Mouse (Mus musculus) intestine, postnatal 0 days (tissue): ENCODE measurements around the gene Kif21a. TPM values are rescaled to one million over a fixed set of nuclear protein-coding genes. Genes with fewer than 3 reads are reported as not detected.

ENCODE experiments used
- ATAC-seq: fragments of 200-750 bp; cut with Nextera tagmentation; 2 replicates; pipeline ENCODE4 v1.8.0; 2017; ENCODE audit warnings: mild to moderate bottlenecking, moderate TSS enrichment, moderate library complexity
- H3K27ac ChIP-seq: fragments of 300-500 bp; sonication (generic); 2 replicates; pipeline ENCODE4 v1.5.1; 2014; ENCODE audit warnings: mild to moderate bottlenecking, low read depth, low read length, moderate library complexity
- H3K27me3 ChIP-seq: fragments of 300-500 bp; sonication (generic); replicated peaks from 2 replicates; pipeline ENCODE4 v1.6.1; 2014; ENCODE audit warnings: low read length, mixed read lengths; ENCODE audit not compliant: control insufficient read depth, insufficient read depth
- H3K36me3 ChIP-seq: fragments of 300-500 bp; sonication (generic); 2 replicates; pipeline ENCODE4 v1.6.1; 2014; ENCODE audit warnings: mild to moderate bottlenecking, moderate library complexity; ENCODE audit not compliant: control insufficient read depth, insufficient read depth
- H3K4me1 ChIP-seq: fragments of 300-500 bp; sonication (generic); replicated peaks from 2 replicates; pipeline ENCODE4 v1.6.1; 2014; ENCODE audit warnings: antibody characterized with exemption, low read length, mixed read lengths; ENCODE audit not compliant: control insufficient read depth, insufficient read depth
- H3K4me2 ChIP-seq: fragments of 300-500 bp; sonication (generic); replicated peaks from 2 replicates; pipeline ENCODE4 v1.6.1; 2014; ENCODE audit warnings: low read depth, mild to moderate bottlenecking, moderate library complexity
- H3K4me3 ChIP-seq: fragments of 300-500 bp; sonication (generic); 2 replicates; pipeline ENCODE4 v1.5.1; 2014; ENCODE audit warnings: low read depth, low read length
- H3K9ac ChIP-seq: fragments of 300-500 bp; sonication (generic); 2 replicates; pipeline ENCODE4 v1.6.1; 2014; ENCODE audit warnings: mild to moderate bottlenecking, low read depth, low read length
- H3K9me3 ChIP-seq: fragments of 300-500 bp; sonication (generic); 2 replicates; pipeline ENCODE4 v1.6.1; 2016; ENCODE audit warnings: mixed run types; ENCODE audit not compliant: control insufficient read depth
- CTCF ChIP-seq: sonication (generic); IDR thresholded peaks from 2 replicates; pipeline ENCODE4 v1.5.1; 2016; ENCODE audit warnings: low read depth, mild to moderate bottlenecking, control low read depth, antibody characterized with exemption, moderate library complexity
- WGBS: fragments of 180-500 bp; shearing (Covaris S2); extraction: QIAGEN DNeasy Blood & Tissue Kit; methylation state at CpG from one replicate; pipeline ENCODE4 v1.1.7; 2014; 5-methylcytosine and 5-hydroxymethylcytosine counted together
- polyA plus RNA-seq: library from polyadenylated mRNA; unstranded; fragments of >200 nt; fragmentation: Nextera tagmentation; extraction: Ambion mirVana; gene quantifications from 2 replicates; pipeline ENCODE4 v1.2.1, GENCODE M21; 2015

The Kif21a gene
- polyA plus RNA-seq, 1 experiment from 2014 or later, result 13.3 TPM

DNA sequence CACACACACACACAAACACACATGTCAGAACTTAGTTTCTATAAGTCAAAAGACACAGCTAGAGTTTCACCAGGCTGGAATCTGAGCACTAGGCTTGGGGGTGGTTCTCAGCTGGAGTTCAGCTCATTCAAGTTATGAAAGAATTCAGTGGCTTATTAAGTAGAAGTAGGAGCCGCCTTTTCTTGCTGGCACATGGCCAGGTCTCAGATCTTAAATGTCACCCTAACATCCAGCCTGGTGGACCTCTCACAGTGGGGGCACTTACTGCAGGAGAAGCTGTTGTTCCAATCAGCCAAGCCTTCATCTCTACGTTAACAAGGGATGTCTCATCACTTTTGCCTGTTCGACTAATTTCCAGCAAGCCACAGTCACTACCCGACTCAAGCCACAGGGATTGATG lies 39.5 kb downstream of the Kif21a start:
- ATAC-seq, result no peak
- no peak overlapping the region for H3K27ac ChIP-seq
- H3K4me1 ChIP-seq, result no peaks in the 10 kb centered on the region
- no peak overlapping the region for H3K4me2 ChIP-seq
- 59% methylated on average over 4 of the region's 4 CpGs for WGBS
- H3K27me3 ChIP-seq, result no peaks in the 10 kb centered on the region
- H3K4me3 ChIP-seq, result no peak overlapping the region
- no peak overlapping the region for H3K9ac ChIP-seq
- TF ChIP-seq CTCF, result no peak
- no peaks in the 10 kb centered on the region for H3K9me3 ChIP-seq
- no peaks in the 10 kb centered on the region for H3K36me3 ChIP-seq

DNA sequence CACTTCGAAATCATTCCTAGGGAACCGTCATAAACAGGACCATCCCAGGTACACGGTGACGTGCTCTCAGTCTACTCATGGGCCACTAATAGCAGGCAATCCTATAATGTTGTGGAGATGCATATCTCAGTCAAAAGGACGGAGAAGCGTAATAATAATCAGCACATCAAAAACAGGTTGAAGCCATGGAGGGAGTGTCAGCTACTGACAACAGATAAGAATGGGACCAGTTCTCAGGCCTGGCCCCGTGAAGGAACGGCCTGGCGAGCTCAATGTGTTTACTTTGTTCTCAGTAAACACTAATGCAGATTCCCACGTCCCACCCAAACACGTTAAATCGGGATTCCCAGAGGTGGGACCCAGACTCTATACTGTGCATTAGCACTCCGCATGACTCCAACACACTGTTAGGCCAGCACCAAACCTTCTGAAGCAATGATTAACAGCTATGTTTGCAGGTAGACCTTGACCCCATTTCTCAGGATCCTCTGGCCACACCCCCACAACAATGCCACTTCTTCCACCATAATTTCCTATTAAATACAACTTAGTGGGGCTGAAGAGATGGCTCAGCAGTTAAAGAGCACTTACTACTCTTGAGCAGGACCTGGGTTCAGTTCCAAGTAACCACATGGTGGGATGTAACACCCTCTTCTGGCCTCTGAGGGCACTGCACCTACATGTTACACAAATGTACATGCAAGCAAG lies 42.5 kb downstream of the Kif21a start:
- peak overlapping the region; percentile 50 for H3K4me2 ChIP-seq
- 41% methylated on average over 13 of the region's 13 CpGs for WGBS
- peak; percentile 96 for ATAC-seq

GRCm38 (mm10) chr15:91004726-91005125 lies 45.0 kb downstream of the Kif21a start:
- H3K4me2 ChIP-seq, result no peak overlapping the region
- 76% methylated on average over 7 of the region's 7 CpGs for WGBS
- no peak overlapping the region for H3K4me3 ChIP-seq
- H3K9ac ChIP-seq, result no peak overlapping the region
- ATAC-seq, result no peak
- H3K9me3 ChIP-seq, result no peaks in the 10 kb centered on the region
- no peaks in the 10 kb centered on the region for H3K36me3 ChIP-seq
- no peaks in the 10 kb centered on the region for H3K4me1 ChIP-seq
- H3K27ac ChIP-seq, result no peak overlapping the region
- TF ChIP-seq CTCF, result no peak
- no peaks in the 10 kb centered on the region for H3K27me3 ChIP-seq

More for the DNA sequence above, 42.5 kb downstream of the Kif21a start:
- 0 out of 2 replicates have a peak overlapping the region, but pooled peaks have one; percentile 5 for H3K4me3 ChIP-seq
- H3K4me1 ChIP-seq, result no peaks in the 10 kb centered on the region
- no peaks in the 10 kb centered on the region for H3K27me3 ChIP-seq
- peak overlapping the region; percentile 54; the same call in 1 of the 2 replicates for H3K27ac ChIP-seq
- no peaks in the 10 kb centered on the region for H3K36me3 ChIP-seq
- TF ChIP-seq CTCF, result peak; percentile 56
- H3K9ac ChIP-seq, result no peak overlapping the region
- no peaks in the 10 kb centered on the region for H3K9me3 ChIP-seq

GRCm38 (mm10) chr15:91001037-91001616 lies 48.6 kb downstream of the Kif21a start:
- no peak for ATAC-seq
- H3K27me3 ChIP-seq, result no peaks in the 10 kb centered on the region

GRCm38 (mm10) chr15:91000280-91001036 lies 49.3 kb downstream of the Kif21a start:
- ATAC-seq, result no peak
- 84% methylated on average over 21 of the region's 21 CpGs for WGBS

More at GRCm38 (mm10) chr15:91001037-91001616, 48.6 kb downstream of the Kif21a start:
- no peak overlapping the region for H3K4me2 ChIP-seq
- H3K4me3 ChIP-seq, result no peak overlapping the region
- no peaks in the 10 kb centered on the region for H3K36me3 ChIP-seq
- TF ChIP-seq CTCF, result no peak
- H3K4me1 ChIP-seq, result no peaks in the 10 kb centered on the region
- no peak overlapping the region for H3K9ac ChIP-seq
- 92% methylated on average over 10 of the region's 10 CpGs for WGBS
- H3K27ac ChIP-seq, result no peak overlapping the region
- H3K9me3 ChIP-seq, result no peaks in the 10 kb centered on the region

DNA sequence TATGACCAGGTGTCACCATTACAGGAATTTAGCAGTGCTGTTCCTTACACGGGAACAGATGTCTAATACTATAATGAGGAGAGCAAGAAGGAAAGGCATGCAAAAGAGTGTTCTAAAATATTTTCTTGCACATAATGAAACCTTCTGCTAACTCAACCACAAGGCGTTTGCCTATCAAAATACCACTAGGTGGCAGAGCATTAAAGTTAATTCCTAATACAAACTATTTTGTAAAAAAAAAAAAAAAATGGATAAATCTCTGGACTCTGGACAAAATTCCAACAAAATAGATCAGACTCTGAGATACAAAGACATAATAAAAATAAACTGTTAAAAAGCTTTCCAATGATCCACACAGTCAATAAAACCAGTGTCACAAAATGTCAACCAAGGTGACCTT lies 56.9 kb downstream of the Kif21a start:
- WGBS, result 66% methylated on average over 2 of the region's 2 CpGs

More at GRCm38 (mm10) chr15:91000280-91001036, 49.3 kb downstream of the Kif21a start:
- Histone ChIP-seq H3K27me3 (no peaks in the 10 kb centered on the region), H3K9me3 (no peaks in the 10 kb centered on the region), H3K27ac (no peak overlapping the region), H3K4me2 (no peak overlapping the region), H3K4me3 (no peak overlapping the region), H3K4me1 (no peaks in the 10 kb centered on the region), H3K9ac (no peak overlapping the region), H3K36me3 (no peaks in the 10 kb centered on the region)
- no peak for TF ChIP-seq CTCF

More for the DNA sequence above, 56.9 kb downstream of the Kif21a start:
- Histone ChIP-seq H3K4me2 (no peak overlapping the region), H3K4me3 (no peak overlapping the region), H3K36me3 (peaks cover 5% of the 10 kb centered on the region; the same call in 1 of the 2 replicates), H3K27ac (peak overlapping the region; percentile 57), H3K27me3 (no peaks in the 10 kb centered on the region), H3K9me3 (no peaks in the 10 kb centered on the region), H3K9ac (no peak overlapping the region), H3K4me1 (no peaks in the 10 kb centered on the region)
- peak; percentile 46 for ATAC-seq
- TF ChIP-seq CTCF, result peak; percentile 53
